In genomic region chr9:75760075-75760474, GRCm38 (mm10) we compare ENCODE assay signal across 11 mouse cellular contexts. TPM values are rescaled to one million over a fixed set of nuclear protein-coding genes. Genes with fewer than 3 reads are reported as not detected.
DNase-seq lines count a peak whose midpoint lies in the region; ATAC-seq and TF ChIP-seq lines count a peak whose summit lies in the region.
"Had no signal": no experiment of that assay in that cellular context is flagged by ENCODE, and none has a peak within 500 bp of the region (broad histone marks: within the 10 kb centered on the region; RNA-seq: fewer than 3 reads in every experiment).

No protein-coding gene starts in this region.

- TF ChIP-seq EP300 in heart, adult 2 months (IDR thresholded peaks at IDR 0.05; ENCODE audit: insufficient read depth, low read depth, low read length): no peak

- no peaks in the 10 kb centered on the region for H3K4me1 ChIP-seq in heart, adult 2 months (ENCODE audit: control insufficient read depth, insufficient read depth, low read length)
- no peaks in the 10 kb centered on the region for H3K4me1 ChIP-seq in lung, embryonic 16.5 days (replicated peaks; ENCODE audit: control insufficient read depth, insufficient read depth, low read length)
- no peaks in the 10 kb centered on the region for H3K4me1 ChIP-seq in embryonic facial prominence, embryonic 14.5 days (ENCODE audit: control insufficient read depth, insufficient read depth, low read length)
- H3K4me1 ChIP-seq: forebrain, embryonic 12.5 days had no signal

- intact Hi-C loops in heart, adult 2 months (cut with DNase I): loop anchor here (10.0 kb wide), 1 partner anchor 145 kb away; no protein-coding TSS in a partner anchor
- intact Hi-C loops in heart, postnatal 25 days (cut with DNase I): no loop called here

- no peak overlapping the region for H3K9ac ChIP-seq in heart, adult 2 months (ENCODE audit: low read depth, low read length)
- no peak overlapping the region; the same call in 1 of the 2 replicates for H3K9ac ChIP-seq in lung, embryonic 16.5 days (ENCODE audit: low read length)
- no peak overlapping the region; the same call in 1 of the 2 replicates for H3K9ac ChIP-seq in embryonic facial prominence, embryonic 14.5 days (ENCODE audit: low read depth, low read length)
- H3K9ac ChIP-seq: forebrain, embryonic 12.5 days had no signal

- no peak for TF ChIP-seq POLR2A in heart, adult 2 months (IDR thresholded peaks at IDR 0.05; ENCODE audit: insufficient read depth, low read depth, low read length)

- no peak overlapping the region for H3K27ac ChIP-seq in heart, adult 2 months
- no peak overlapping the region for H3K27ac ChIP-seq in lung, embryonic 16.5 days (ENCODE audit: low read length)
- H3K27ac ChIP-seq in embryonic facial prominence, embryonic 14.5 days (replicated peaks; ENCODE audit: low read depth, low read length): no peak overlapping the region
- H3K27ac ChIP-seq: forebrain, embryonic 12.5 days had no signal

- ATAC-seq in lung, embryonic 16.5 days (ENCODE audit: low read depth): no peak
- ATAC-seq in embryonic facial prominence, embryonic 14.5 days (ENCODE audit: low read depth): no peak

- no peaks in the 10 kb centered on the region for H3K36me3 ChIP-seq in heart, adult 2 months (ENCODE audit: control insufficient read depth, insufficient read depth, low read length)
- no peaks in the 10 kb centered on the region for H3K36me3 ChIP-seq in lung, embryonic 16.5 days (ENCODE audit: control insufficient read depth, insufficient read depth, low read length)
- no peaks in the 10 kb centered on the region for H3K36me3 ChIP-seq in embryonic facial prominence, embryonic 14.5 days (ENCODE audit: control insufficient read depth, insufficient read depth, low read length)
- H3K36me3 ChIP-seq: forebrain, embryonic 12.5 days had no signal

- peak; percentile 67 for TF ChIP-seq CTCF in heart, adult 2 months (IDR thresholded peaks at IDR 0.05)

- no peaks in the 10 kb centered on the region for H3K27me3 ChIP-seq in heart, adult 2 months (ENCODE audit: control insufficient read depth, insufficient read depth, low read length)
- no peaks in the 10 kb centered on the region for H3K27me3 ChIP-seq in lung, embryonic 16.5 days (ENCODE audit: control insufficient read depth, insufficient read depth, low read depth, low read length)
- no peaks in the 10 kb centered on the region for H3K27me3 ChIP-seq in embryonic facial prominence, embryonic 14.5 days (replicated peaks; ENCODE audit: control insufficient read depth, insufficient read depth, low read length)
- H3K27me3 ChIP-seq: forebrain, embryonic 12.5 days had no signal

- H3K9me3 ChIP-seq in lung, embryonic 16.5 days (ENCODE audit: control insufficient read depth, low read length): no peaks in the 10 kb centered on the region
- H3K9me3 ChIP-seq in embryonic facial prominence, embryonic 14.5 days (ENCODE audit: control insufficient read depth, low read length): no peaks in the 10 kb centered on the region
- H3K9me3 ChIP-seq: forebrain, embryonic 12.5 days had no signal

- DNase-seq in heart, adult 2 months: no peak
- no peak for DNase-seq in heart, postnatal 25 days (ENCODE audit: low spot score)
- no peak for DNase-seq in lung, postnatal 10 days
- DNase-seq in NIH3T3 (ENCODE audit: low read depth): peak; percentile 47
- DNase-seq in embryonic facial prominence, embryonic 14.5 days (ENCODE audit: low spot score): peak; percentile 38
- no peak for DNase-seq in B cell, adult 2 months
- no peak for DNase-seq in gastrocnemius, postnatal 4 days (ENCODE audit: low spot score in 2 of 2)
- DNase-seq: heart, postnatal 4 days had no signal

- no peaks in the 10 kb centered on the region for H3K79me2 ChIP-seq in heart, adult 2 months (replicated peaks; ENCODE audit: control insufficient read depth, insufficient read depth, low read length)

- peak overlapping the region; percentile 45 for H3K4me2 ChIP-seq in lung, embryonic 16.5 days (ENCODE audit: low read depth, low read length)
- H3K4me2 ChIP-seq in embryonic facial prominence, embryonic 14.5 days (ENCODE audit: low read depth, low read length): peak overlapping the region; percentile 11; the same call in 1 of the 2 replicates
- H3K4me2 ChIP-seq: forebrain, embryonic 12.5 days had no signal

- no peak overlapping the region for H3K4me3 ChIP-seq in heart, adult 2 months
- 0 out of 2 replicates have a peak overlapping the region, but pooled peaks have one; percentile 9 for H3K4me3 ChIP-seq in lung, embryonic 16.5 days (ENCODE audit: low read length)
- H3K4me3 ChIP-seq in embryonic facial prominence, embryonic 14.5 days (ENCODE audit: low read depth, low read length): no peak overlapping the region
- H3K4me3 ChIP-seq: forebrain, embryonic 12.5 days had no signal

- 24% methylated on average over 5 of the region's 5 CpGs for WGBS in heart, adult 2 months
- 12% methylated on average over 5 of the region's 5 CpGs for WGBS in lung, embryonic 16.5 days
- WGBS in embryonic facial prominence, embryonic 14.5 days: 23% methylated on average over 5 of the region's 5 CpGs

RNA-seq across cellular contexts. Expression of gene Bmp5, which starts 15.1 kb away (rescaled TPM):
- total RNA-seq in heart, adult 2 months (2021): under 1 TPM; 0.65 to 0.68 TPM
- polyA plus RNA-seq in heart, adult 2 months (2012; rRNA removed): 0.43 and 0.67 TPM in 2 replicates
- total RNA-seq in heart, postnatal 25 days (2021): 1 to 10 TPM in 1 of 2 experiments, under 1 TPM in 1; 0.98 to 1.0 TPM
- 32.3 and 35.3 TPM in 2 replicates for polyA plus RNA-seq in lung, embryonic 16.5 days (2015; fragmentation: Nextera tagmentation; extraction: Ambion mirVana)
- polyA plus RNA-seq in embryonic facial prominence, embryonic 14.5 days (2014; fragmentation: Nextera tagmentation; extraction: Ambion mirVana): 12.0 and 12.4 TPM in 2 replicates
- 1 to 10 TPM; 4.3 to 6.5 TPM for total RNA-seq in gastrocnemius, postnatal 4 days (2021)
- polyA plus RNA-seq: spleen, adult 2 months had no signal

Comparison
In these comparisons a context has a peak if more than half of its experiments do, and no peak if none do; other contexts are left out.
1. DNase-seq: peak in NIH3T3 (single experiment) and embryonic facial prominence, embryonic 14.5 days (single experiment); none in heart, adult 2 months (0 of 2), heart, postnatal 25 days (single experiment), lung, postnatal 10 days (single experiment), B cell, adult 2 months (0 of 2) and gastrocnemius, postnatal 4 days (0 of 2).